ENCODE assay signal across 9 mouse cellular contexts in genomic region chr4:155991908-155992230, GRCm38 (mm10). TPM values are rescaled to one million over a fixed set of nuclear protein-coding genes. Genes with fewer than 3 reads are reported as not detected.
DNase-seq lines count a peak whose midpoint lies in the region; ATAC-seq and TF ChIP-seq lines count a peak whose summit lies in the region.
"Had no signal": no experiment of that assay in that cellular context is flagged by ENCODE, and none has a peak within 500 bp of the region (broad histone marks: within the 10 kb centered on the region; RNA-seq: fewer than 3 reads in every experiment).

No protein-coding gene starts in this region.

- ATAC-seq in G1E (ENCODE audit: extremely low read depth, insufficient number of reproducible peaks, low FRiP score, poor library complexity, severe bottlenecking): no peak
- ATAC-seq in forebrain, postnatal 0 days: peak; percentile 2; the same call in 1 of the 2 replicates

- H3K27me3 ChIP-seq in G1E (ENCODE audit: insufficient read depth, low read length): no peaks in the 10 kb centered on the region
- H3K27me3 ChIP-seq in forebrain, postnatal 0 days (ENCODE audit: insufficient read depth, low read length): no peaks in the 10 kb centered on the region

- H3K4me3 ChIP-seq in G1E (ENCODE audit: low read depth, low read length): peak overlapping the region; percentile 91
- peak overlapping the region; percentile 67 for H3K4me3 ChIP-seq in forebrain, postnatal 0 days (ENCODE audit: low read depth, low read length)
- H3K4me3 ChIP-seq in macrophage (ENCODE audit: inconsistent target): peak overlapping the region; percentile 10; the same call in 1 of the 2 replicates

- no peak for TF ChIP-seq CTCF in G1E (IDR thresholded peaks at IDR 0.05; ENCODE audit: low read depth, low read length)
- no peak for TF ChIP-seq CTCF in forebrain, postnatal 0 days (IDR thresholded peaks at IDR 0.05; ENCODE audit: low read depth)

- H3K27ac ChIP-seq in forebrain, postnatal 0 days (ENCODE audit: low read depth, low read length): peak overlapping the region; percentile 95
- H3K27ac ChIP-seq in macrophage: no peak overlapping the region

- peaks cover 58% of the 10 kb centered on the region for H3K4me1 ChIP-seq in G1E (ENCODE audit: insufficient read depth, low read depth, low read length)
- peaks cover 18% of the 10 kb centered on the region for H3K4me1 ChIP-seq in forebrain, postnatal 0 days (ENCODE audit: insufficient read depth)

- H3K4me2 ChIP-seq in forebrain, postnatal 0 days (ENCODE audit: low read depth): peak overlapping the region; percentile 98

- peak; percentile 51 for DNase-seq in kidney, adult 11 months
- no peak for DNase-seq in kidney, postnatal 36 days
- no peak for DNase-seq in G1E (ENCODE audit: low spot score)
- DNase-seq in forebrain, postnatal 0 days: no peak
- no peak for DNase-seq in retina, embryonic 14.5 days (ENCODE audit: low spot score)
- DNase-seq in urinary bladder, adult 2 months (ENCODE audit: low spot score): no peak
- DNase-seq in adipocyte (ENCODE audit: low spot score): no peak

- H3K36me3 ChIP-seq in G1E (replicated peaks): peaks cover 50% of the 10 kb centered on the region
- peaks cover 8% of the 10 kb centered on the region for H3K36me3 ChIP-seq in forebrain, postnatal 0 days (ENCODE audit: insufficient read depth)
- peaks cover 9% of the 10 kb centered on the region; the same call in 1 of the 2 replicates for H3K36me3 ChIP-seq in macrophage (ENCODE audit: inconsistent target)

- peaks cover 46% of the 10 kb centered on the region for H3K79me2 ChIP-seq in macrophage (ENCODE audit: inconsistent target)

- peak overlapping the region; percentile 60 for H3K9ac ChIP-seq in forebrain, postnatal 0 days

- H3K9me3 ChIP-seq in G1E (replicated peaks): no peaks in the 10 kb centered on the region
- H3K9me3 ChIP-seq in forebrain, postnatal 0 days (ENCODE audit: low read length): no peaks in the 10 kb centered on the region

- WGBS in forebrain, postnatal 0 days: 32% methylated on average over 37 of the region's 37 CpGs
- 15% methylated on average over 33 of the region's 37 CpGs for WGBS in macrophage (ENCODE audit: missing documents)

RNA-seq across cellular contexts. Expression of gene B3galt6, which starts 0.6 kb away (rescaled TPM):
- 3.6 and 5.1 TPM in 2 replicates for total RNA-seq in G1E (2014; fragmentation: Nextera tagmentation)
- 11.6 and 11.7 TPM in 2 replicates for total RNA-seq in G1E (2017)
- 4.1 and 4.2 TPM in 2 replicates for polyA plus RNA-seq in G1E (2012)
- 39.5 and 43.9 TPM in 2 replicates for total RNA-seq in forebrain, postnatal 0 days (2014; rRNA removed)
- polyA plus RNA-seq in forebrain, postnatal 0 days (2015; fragmentation: Nextera tagmentation; extraction: Ambion mirVana): 19.4 and 28.6 TPM in 2 replicates
- total RNA-seq in macrophage (2018; cell fraction: chromatin; rRNA removed): 1 to 10 TPM in 18 of 26 experiments, under 1 TPM in 7, not detected in 1; 0.25 to 5.3 (median 1.6) TPM
- 1 to 10 TPM; 1.7 to 4.6 (median 3.4) TPM for total RNA-seq in macrophage (2018; cell fraction: cytosol; rRNA removed)
- 1 to 10 TPM in 25 of 26 experiments, under 1 TPM in 1; 0.69 to 8.5 (median 3.4) TPM for total RNA-seq in macrophage (2018; cell fraction: nucleus; rRNA removed)
- 1.4 to 6.1 TPM (median 2.9 TPM) in 3 replicates for polyA plus RNA-seq in macrophage (2018)
- polyA plus RNA-seq in urinary bladder, adult 2 months (2012; rRNA removed): 5.3 and 6.1 TPM in 2 replicates

RNA-seq across cellular contexts. Expression of gene Sdf4, which starts 0.8 kb away (rescaled TPM):
- 51.0 and 94.4 TPM in 2 replicates for total RNA-seq in G1E (2014; fragmentation: Nextera tagmentation)
- total RNA-seq in G1E (2017): 156 and 163 TPM in 2 replicates
- 30.7 and 31.8 TPM in 2 replicates for polyA plus RNA-seq in G1E (2012)
- total RNA-seq in forebrain, postnatal 0 days (2014; rRNA removed): 123 and 126 TPM in 2 replicates
- 115 and 117 TPM in 2 replicates for polyA plus RNA-seq in forebrain, postnatal 0 days (2015; fragmentation: Nextera tagmentation; extraction: Ambion mirVana)
- 100 to 1,000 TPM in 24 of 26 experiments, 10 to 100 TPM in 2; 76.5 to 184 (median 139) TPM for total RNA-seq in macrophage (2018; cell fraction: chromatin; rRNA removed)
- 100 to 1,000 TPM; 182 to 279 (median 233) TPM for total RNA-seq in macrophage (2018; cell fraction: cytosol; rRNA removed)
- total RNA-seq in macrophage (2018; cell fraction: nucleus; rRNA removed): 100 to 1,000 TPM in 25 of 26 experiments, 10 to 100 TPM in 1; 92.3 to 220 (median 162) TPM
- 261 to 438 TPM (median 289 TPM) in 3 replicates for polyA plus RNA-seq in macrophage (2018)
- polyA plus RNA-seq in urinary bladder, adult 2 months (2012; rRNA removed): 75.8 and 106 TPM in 2 replicates

RNA-seq across cellular contexts. Expression of gene Tnfrsf4, which starts 21.8 kb away (rescaled TPM):
- 2.3 and 2.5 TPM in 2 replicates for total RNA-seq in G1E (2014; fragmentation: Nextera tagmentation)
- 1.2 and 3.1 TPM in 2 replicates for total RNA-seq in G1E (2017)
- 0.58 and 1.1 TPM in 2 replicates for polyA plus RNA-seq in G1E (2012)
- 0.48 and 1.3 TPM in 2 replicates for total RNA-seq in forebrain, postnatal 0 days (2014; rRNA removed)
- polyA plus RNA-seq in forebrain, postnatal 0 days (2015; fragmentation: Nextera tagmentation; extraction: Ambion mirVana): 0.40 and 0.49 TPM in 2 replicates
- 10 to 100 TPM in 11 of 26 experiments, 1 to 10 TPM in 14, not detected in 1; 1.7 to 16.8 (median 7.6) TPM for total RNA-seq in macrophage (2018; cell fraction: chromatin; rRNA removed)
- 1 to 10 TPM in 2 of 26 experiments, under 1 TPM in 19, not detected in 5; 0.10 to 1.2 (median 0.41) TPM for total RNA-seq in macrophage (2018; cell fraction: cytosol; rRNA removed)
- 1 to 10 TPM; 1.1 to 9.5 (median 3.5) TPM for total RNA-seq in macrophage (2018; cell fraction: nucleus; rRNA removed)
- 0.47 to 0.95 TPM (median 0.93 TPM) in 3 replicates for polyA plus RNA-seq in macrophage (2018)
- polyA plus RNA-seq in urinary bladder, adult 2 months (2012; rRNA removed): 3.0 and 3.9 TPM in 2 replicates

RNA-seq across cellular contexts. Expression of gene C1qtnf12, which starts 29.8 kb away (rescaled TPM):
- total RNA-seq in G1E (2014; fragmentation: Nextera tagmentation) (17.0 and 19.9 TPM in 2 replicates), G1E (2017) (9.7 and 14.2 TPM in 2 replicates)
- polyA plus RNA-seq in G1E (2012) (43.7 and 60.7 TPM in 2 replicates), macrophage (2018) (5.3 to 17.5 TPM (median 14.9 TPM) in 3 replicates)
- 12.8 and 13.9 TPM in 2 replicates for total RNA-seq in forebrain, postnatal 0 days (2014; rRNA removed)
- polyA plus RNA-seq in forebrain, postnatal 0 days (2015; fragmentation: Nextera tagmentation; extraction: Ambion mirVana): 10.3 and 11.1 TPM in 2 replicates
- 10 to 100 TPM in 24 of 26 experiments, 1 to 10 TPM in 2; 6.3 to 32.7 (median 16.1) TPM for total RNA-seq in macrophage (2018; cell fraction: chromatin; rRNA removed)
- total RNA-seq in macrophage (2018; cell fraction: cytosol; rRNA removed): 10 to 100 TPM in 13 of 26 experiments, 1 to 10 TPM in 13; 4.9 to 27.5 (median 11.7) TPM
- 10 to 100 TPM in 13 of 26 experiments, 1 to 10 TPM in 13; 2.9 to 30.1 (median 10.1) TPM for total RNA-seq in macrophage (2018; cell fraction: nucleus; rRNA removed)
- polyA plus RNA-seq in urinary bladder, adult 2 months (2012; rRNA removed): 27.5 and 29.9 TPM in 2 replicates

RNA-seq across cellular contexts. Expression of gene Tnfrsf18, which starts 34.1 kb away (rescaled TPM):
- not detected in 2 replicates for total RNA-seq in G1E (2014; fragmentation: Nextera tagmentation)
- 0.22 TPM in 1 of 2 replicates, not detected in the other for total RNA-seq in G1E (2017)
- not detected in 2 replicates for polyA plus RNA-seq in G1E (2012)
- 1.5 TPM in 1 of 2 replicates, not detected in the other for total RNA-seq in forebrain, postnatal 0 days (2014; rRNA removed)
- 0.67 and 1.2 TPM in 2 replicates for polyA plus RNA-seq in forebrain, postnatal 0 days (2015; fragmentation: Nextera tagmentation; extraction: Ambion mirVana)
- not detected for total RNA-seq in macrophage (2018; cell fraction: chromatin; rRNA removed)
- total RNA-seq in macrophage (2018; cell fraction: cytosol; rRNA removed): under 1 TPM in 11 of 26 experiments, not detected in 15; 0.14 to 0.42 (median 0.22) TPM
- total RNA-seq in macrophage (2018; cell fraction: nucleus; rRNA removed): under 1 TPM in 2 of 26 experiments, not detected in 24; 0.46 to 0.56 TPM
- 0.29 to 0.30 TPM in 2 of 3 replicates, not detected in the other for polyA plus RNA-seq in macrophage (2018)
- 2.1 and 3.4 TPM in 2 replicates for polyA plus RNA-seq in urinary bladder, adult 2 months (2012; rRNA removed)
- total RNA-seq: left cerebral cortex, adult 8-10 months had no signal

Comparison
In these comparisons a context has a peak if more than half of its experiments do, and no peak if none do; other contexts are left out.
1. H3K4me3 ChIP-seq: peak in every context shown above with its lines; median percentile 91 in G1E; 67 in forebrain, postnatal 0 days; 10 in macrophage.